Mouse (Mus musculus) testis, adult 2 months (tissue): ENCODE results near the gene Mok.

ENCODE experiments used
- CTCF ChIP-seq: fragments of 200-500 bp; IDR thresholded peaks from 2 replicates; pipeline ENCODE4 v1.5.1; 2012; ENCODE audit warnings: low read depth, mild to moderate bottlenecking, inconsistent platforms, low read length, moderate library complexity; ENCODE audit not compliant: control insufficient read depth, insufficient read depth, insufficient replicate concordance
- POLR2A ChIP-seq: fragments of 200-500 bp; IDR thresholded peaks from 2 replicates; pipeline ENCODE4 v1.6.1; 2012; ENCODE audit warnings: low read depth, mild to moderate bottlenecking, inconsistent platforms, low read length, moderate library complexity; ENCODE audit not compliant: control insufficient read depth

- TF ChIP-seq CTCF, result no peak
- no peak for TF ChIP-seq POLR2A
Measured at GRCm38 (mm10) chr12:110828908-110829307, 11.8 kb downstream of the Mok start.
